Mouse (Mus musculus): ENCODE measurements around the gene Ndel1. TPM values are rescaled to one million over a fixed set of nuclear protein-coding genes. Genes with fewer than 3 reads are reported as not detected.

Ndel1 gene
- total and polyA plus RNA-seq, 3 experiments, result 31.1 to 46.9 (median 35.2) TPM

GRCm38 (mm10) chr11:68904375-68905137 lies 32.9 kb upstream of the Ndel1 start:
- dilution Hi-C loops (cut with MboI; ENCODE audit: extremely low pct_ligation_motif_present, extremely low pct_unique_long_range_greater_than_20kb, low sequenced_read_pairs), result no loop called here
- H3K9me3 ChIP-seq (replicated peaks; ENCODE audit: low read length), result no peaks in the 10 kb centered on the region
- in situ Hi-C loops (cut with MboI; ENCODE audit: low pct_ligation_motif_present, low pct_unique_long_range_greater_than_20kb, low sequenced_read_pairs), result loop anchor here (5.0 kb wide), 1 partner anchor 68 kb away; no protein-coding TSS in a partner anchor
- peaks cover 5 to 28% of the 10 kb centered on the region in 2 experiments; a peak in 3 of 4 replicates for H3K4me1 ChIP-seq (ENCODE audit: control insufficient read depth in 1 of 2, insufficient read depth in 2 of 2)
- peaks cover 19% of the 10 kb centered on the region for H3K79me2 ChIP-seq (replicated peaks; ENCODE audit: control insufficient read depth, extremely low read depth, insufficient read depth, poor library complexity, severe bottlenecking)
- no peak overlapping the region for H3K27ac ChIP-seq (ENCODE audit: insufficient read depth, low read depth)
- peaks cover 7% of the 10 kb centered on the region for H3K27me3 ChIP-seq (replicated peaks)
- peaks cover 36 to 54% of the 10 kb centered on the region in 2 experiments for H3K36me3 ChIP-seq (replicated peaks in 1 of 2; ENCODE audit: control insufficient read depth in 1 of 2, insufficient read depth in 1 of 2, low read length in 1 of 2)
- no peak overlapping the region for H3K4me2 ChIP-seq (ENCODE audit: insufficient read depth, low read depth, poor library complexity, severe bottlenecking)
- TF ChIP-seq CHD2 (IDR thresholded peaks at IDR 0.05; ENCODE audit: low read length) (0 out of 2 replicates have a peak, but pooled peaks have one; percentile 27), SMC3 (IDR thresholded peaks at IDR 0.05; ENCODE audit: low read depth, low read length) (no peak), RCOR1 (conservative IDR thresholded peaks at IDR 0.05; ENCODE audit: low read depth, low read length) (no peak), NELFE (IDR thresholded peaks at IDR 0.05; ENCODE audit: low read depth, low read length) (no peak), TBP (conservative IDR thresholded peaks at IDR 0.05; ENCODE audit: low read depth, low read length) (no peak), PAX5 (IDR thresholded peaks at IDR 0.05; ENCODE audit: low read length) (no peak), HCFC1 (IDR thresholded peaks at IDR 0.05; ENCODE audit: low read depth, low read length) (no peak), SIN3A (IDR thresholded peaks at IDR 0.05; ENCODE audit: low read length) (no peak), MAZ (IDR thresholded peaks at IDR 0.05; ENCODE audit: low read depth, low read length) (no peak), MEF2A (IDR thresholded peaks at IDR 0.05; ENCODE audit: borderline replicate concordance, low read depth, low read length) (no peak), CHD1 (IDR thresholded peaks at IDR 0.05; ENCODE audit: low read depth, low read length) (no peak), ZMIZ1 (IDR thresholded peaks at IDR 0.05; ENCODE audit: low read depth, low read length) (0 out of 2 replicates have a peak, but pooled peaks have one; percentile 59), IRF4 (IDR thresholded peaks at IDR 0.05; ENCODE audit: low read depth, low read length) (no peak), MAX (IDR thresholded peaks at IDR 0.05; ENCODE audit: low read length) (no peak), RAD21 (IDR thresholded peaks at IDR 0.05; ENCODE audit: low read depth, low read length) (peak; percentile 31), BHLHE40 (IDR thresholded peaks at IDR 0.05; ENCODE audit: low read depth, low read length) (no peak), JUN (IDR thresholded peaks at IDR 0.05; ENCODE audit: insufficient read depth, low read depth, low read length) (no peak), CTCF (conservative IDR thresholded peaks at IDR 0.05 in 1 of 2, IDR thresholded peaks at IDR 0.05 in 1 of 2; ENCODE audit: low read depth in 2 of 2, low read length in 2 of 2) (peak; percentile 66 to 82), POLR2A (IDR thresholded peaks at IDR 0.05; ENCODE audit: low read depth, low read length) (no peak), NRF1 (IDR thresholded peaks at IDR 0.05; ENCODE audit: low read depth, low read length) (no peak), ELF1 (IDR thresholded peaks at IDR 0.05; ENCODE audit: low read depth, low read length) (no peak), ZKSCAN1 (IDR thresholded peaks at IDR 0.05; ENCODE audit: borderline replicate concordance, low read depth, low read length) (no peak)
- DNase-seq (ENCODE audit: extremely low read depth), result peak; percentile 81
- no peak overlapping the region for H3K9ac ChIP-seq (ENCODE audit: insufficient read depth, low read depth)
- no peak overlapping the region for H3K4me3 ChIP-seq (replicated peaks in 1 of 3; ENCODE audit: low read depth in 2 of 3, low read length in 2 of 3, poor library complexity in 1 of 3)
